8 mouse cellular contexts compared by ENCODE assay signal in genomic region chr3:142881872-142882623, GRCm38 (mm10). TPM values are rescaled to one million over a fixed set of nuclear protein-coding genes. Genes with fewer than 3 reads are reported as not detected.
DNase-seq lines count a peak whose midpoint lies in the region; ATAC-seq lines count a peak whose summit lies in the region.

Gene Pkn2 (minus strand): TSS chr3:142882004.

- under 1% methylated on average over 41 of the region's 84 CpGs for WGBS in hindbrain, embryonic 11.5 days

- no peaks in the 10 kb centered on the region for H3K4me1 ChIP-seq in hindbrain, embryonic 11.5 days (replicated peaks; ENCODE audit: control insufficient read depth, insufficient read depth, low read length)

- peak within 1 kb of the TSS; percentile 94 for H3K27ac ChIP-seq in hindbrain, embryonic 11.5 days (ENCODE audit: low read depth, low read length)

- H3K4me3 ChIP-seq in hindbrain, embryonic 11.5 days (ENCODE audit: low read depth, low read length), result peak within 1 kb of the TSS; percentile 99

- H3K9me3 ChIP-seq in hindbrain, embryonic 11.5 days (ENCODE audit: control insufficient read depth, low read length), result no peaks in the 10 kb centered on the region

- no peaks in the 10 kb centered on the region for H3K36me3 ChIP-seq in hindbrain, embryonic 11.5 days (ENCODE audit: control insufficient read depth, insufficient read depth, low read length)

- peak; percentile 100 for DNase-seq in Muller cell, postnatal 12 days (ENCODE audit: inconsistent ontology term)
- DNase-seq in cerebellum, adult 9-11 months, result peak; percentile 98
- peak; percentile 96 to 98 for DNase-seq in frontal cortex, adult 2 months (ENCODE audit: extremely low spot score in 1 of 2, low spot score in 1 of 2)
- DNase-seq in hindbrain, embryonic 11.5 days (ENCODE audit: low spot score), result peak; percentile 100
- peak; percentile 98 to 99 for DNase-seq in layer of hippocampus, postnatal 10 days (ENCODE audit: low spot score in 2 of 2)
- peak; percentile 99 for DNase-seq in lung, postnatal 10 days
- peak; percentile 100 for DNase-seq in ovary, postnatal 36 days (ENCODE audit: low spot score)
- peak; percentile 99 for DNase-seq in thymus, postnatal 25 days

- ATAC-seq in hindbrain, embryonic 11.5 days (ENCODE audit: low FRiP score), result peak; percentile 99

- H3K27me3 ChIP-seq in hindbrain, embryonic 11.5 days (ENCODE audit: control insufficient read depth, insufficient read depth, low read length), result no peaks in the 10 kb centered on the region

- peak within 1 kb of the TSS; percentile 94 for H3K9ac ChIP-seq in hindbrain, embryonic 11.5 days (ENCODE audit: low read depth, low read length)

- peak within 1 kb of the TSS; percentile 49 for H3K4me2 ChIP-seq in hindbrain, embryonic 11.5 days (replicated peaks; ENCODE audit: low read depth, low read length)

RNA-seq across cellular contexts. Expression of gene Pkn2, which starts in this region (rescaled TPM):
- 12.6 and 14.1 TPM in 2 replicates for polyA plus RNA-seq in frontal cortex, adult 2 months (2012; rRNA removed)
- 42.5 and 48.6 TPM in 2 replicates for polyA plus RNA-seq in hindbrain, embryonic 11.5 days (2014; fragmentation: Nextera tagmentation; extraction: Ambion mirVana)
- total RNA-seq in layer of hippocampus, postnatal 10 days (2021), result 10 to 100 TPM; 25.1 to 29.8 TPM

Comparison
In these comparisons a context has a peak if more than half of its experiments do, and no peak if none do; other contexts are left out.
1. Peak in every context shown above with its lines: DNase-seq, ATAC-seq, H3K4me3 ChIP-seq and H3K27ac ChIP-seq.